Mouse (Mus musculus) liver, embryonic 14.5 days (tissue): Measurements from ENCODE around the gene Plgrkt. TPM values are rescaled to one million over a fixed set of nuclear protein-coding genes. Genes with fewer than 3 reads are reported as not detected.

ENCODE experiments used
- ATAC-seq: fragments of 200-750 bp; cut with Nextera tagmentation; 2 replicates; pipeline ENCODE4 v1.8.0; 2017; ENCODE audit warnings: moderate number of reproducible peaks, mild to moderate bottlenecking, moderate library complexity; ENCODE audit not compliant: insufficient read depth
- DNase-seq, 3 experiments: peaks; one replicate each; pipeline ENCODE4 v3.0.0-alpha.2; 2012 to 2013; ENCODE audit warnings: low read depth in 3 of 3, low spot score in 3 of 3
- H3K27ac ChIP-seq: fragments of 300-500 bp; sonication (generic); 2 replicates; pipeline ENCODE4 v1.5.1; 2014; ENCODE audit warnings: moderate library complexity, mild to moderate bottlenecking, control low read depth, inconsistent platforms
- H3K27me3 ChIP-seq: fragments of 300-500 bp; sonication (generic); 2 replicates; pipeline ENCODE4 v1.6.1; 2014; ENCODE audit warnings: mild to moderate bottlenecking, low read length, moderate library complexity; ENCODE audit not compliant: control insufficient read depth, insufficient read depth
- H3K36me3 ChIP-seq: fragments of 300-500 bp; sonication (generic); replicated peaks from 2 replicates; pipeline ENCODE4 v1.6.1; 2014; ENCODE audit warnings: low read depth; ENCODE audit not compliant: control insufficient read depth, insufficient read depth
- H3K4me1 ChIP-seq, 2 experiments: fragments of 200-500 bp in 1 of 2; fragments of 300-500 bp in 1 of 2; sonication (generic) in 1 of 2; replicated peaks; 2 replicates each; pipeline ENCODE4 v1.6.1; 2012 to 2014; ENCODE audit warnings: antibody characterized with exemption in 1 of 2, inconsistent platforms in 1 of 2, low read length in 1 of 2; ENCODE audit not compliant: control insufficient read depth in 2 of 2, insufficient read depth in 2 of 2
- H3K4me2 ChIP-seq: fragments of 300-500 bp; sonication (generic); 2 replicates; pipeline ENCODE4 v1.6.1; 2014; ENCODE audit warnings: low read depth, mild to moderate bottlenecking, control low read depth, moderate library complexity
- H3K4me3 ChIP-seq, 2 experiments: fragments of 200-500 bp in 1 of 2; fragments of 300-500 bp in 1 of 2; sonication (generic) in 1 of 2; 2 replicates each; pipeline ENCODE4 v1.5.1; 2012 to 2014; ENCODE audit warnings: low read depth in 2 of 2, low read length in 2 of 2, mild to moderate bottlenecking in 2 of 2, control low read depth in 1 of 2, inconsistent platforms in 1 of 2, moderate library complexity in 1 of 2; ENCODE audit not compliant: insufficient read depth in 1 of 2
- H3K9ac ChIP-seq: fragments of 300-500 bp; sonication (generic); replicated peaks from 2 replicates; pipeline ENCODE4 v1.6.1; 2014; ENCODE audit warnings: mild to moderate bottlenecking, control low read depth, moderate library complexity
- H3K9me3 ChIP-seq: fragments of 300-500 bp; sonication (generic); 2 replicates; pipeline ENCODE4 v1.6.1; 2016; ENCODE audit warnings: low read length, mixed read lengths; ENCODE audit not compliant: control insufficient read depth
- CTCF ChIP-seq: IDR thresholded peaks from 2 replicates; pipeline ENCODE4 v1.5.1; 2016; ENCODE audit warnings: antibody characterized with exemption, low read depth, control low read depth
- EP300 ChIP-seq: IDR thresholded peaks from 2 replicates; pipeline ENCODE4 v1.6.1; 2016; ENCODE audit warnings: antibody characterized with exemption, low read depth
- WGBS: fragments of 180-500 bp; shearing (Covaris S2); extraction: QIAGEN DNeasy Blood & Tissue Kit; methylation state at CpG from one replicate; pipeline ENCODE4 v1.1.7; 2014; ENCODE audit not compliant: insufficient replicate concordance; 5-methylcytosine and 5-hydroxymethylcytosine counted together
- polyA plus RNA-seq, 2 experiments: library from polyadenylated mRNA; depleted of rRNA in 1 of 2; stranded (reverse) in 1 of 2; unstranded in 1 of 2; fragments of >200 nt; fragmentation: Nextera tagmentation in 1 of 2; extraction: Ambion mirVana in 1 of 2; gene quantifications; 2 replicates each; pipeline versions ENCODE4 v1.2.1 to v1.2.3; 2012 to 2014

The Plgrkt gene
- polyA plus RNA-seq, 2 experiments: 21.9 to 28.3 TPM

DNA sequence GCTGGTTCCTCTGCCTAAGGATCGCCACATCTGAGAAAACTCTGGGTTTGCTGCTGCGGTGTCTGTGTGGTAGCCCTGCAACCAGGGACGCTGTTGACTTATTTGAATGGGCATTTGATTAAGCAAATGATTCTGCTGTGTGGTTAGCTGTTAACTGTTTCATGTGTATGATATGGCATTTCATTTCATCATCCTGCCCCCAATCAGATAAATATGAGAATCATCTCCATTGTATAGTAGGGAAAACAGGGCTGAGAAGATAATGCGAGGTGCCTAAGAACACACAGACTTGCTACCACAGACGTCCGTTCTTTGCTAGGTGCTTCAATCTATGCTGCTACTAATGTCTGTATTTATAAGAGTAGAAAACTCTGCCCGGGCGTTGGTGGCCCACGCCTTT lies 17.2 kb upstream of the Plgrkt start:
- DNase-seq (no peak), ATAC-seq (no peak)
- H3K36me3 ChIP-seq: no peaks in the 10 kb centered on the region
- TF ChIP-seq CTCF: no peak
- no peak for TF ChIP-seq EP300
- WGBS: 70% methylated on average over 9 of the region's 9 CpGs
- no peaks in the 10 kb centered on the region for H3K9me3 ChIP-seq
- no peak overlapping the region for H3K9ac ChIP-seq
- no peak overlapping the region for H3K4me3 ChIP-seq
- H3K4me2 ChIP-seq: no peak overlapping the region
- H3K27me3 ChIP-seq: no peaks in the 10 kb centered on the region
- peaks cover 0 to 10% of the 10 kb centered on the region in 2 experiments; a peak in 2 of 4 replicates for H3K4me1 ChIP-seq
- no peak overlapping the region for H3K27ac ChIP-seq

- Histone ChIP-seq H3K9ac (no peak overlapping the region), H3K36me3 (no peaks in the 10 kb centered on the region), H3K27ac (no peak overlapping the region), H3K27me3 (no peaks in the 10 kb centered on the region), H3K4me3 (no peak overlapping the region), H3K4me2 (no peak overlapping the region), H3K4me1 (peaks cover 0 to 10% of the 10 kb centered on the region in 2 experiments; a peak in 2 of 4 replicates), H3K9me3 (no peaks in the 10 kb centered on the region)
- 81% methylated on average over 5 of the region's 5 CpGs for WGBS
- DNase-seq: no peak
- ATAC-seq: no peak
- TF ChIP-seq EP300: no peak
- no peak for TF ChIP-seq CTCF
These were observed 16.2 kb upstream of the Plgrkt start for GRCm38 (mm10) chr19:29383368-29383767.

- no peaks in the 10 kb centered on the region for H3K36me3 ChIP-seq
- DNase-seq (no peak), ATAC-seq (no peak)
- H3K4me1 ChIP-seq: peaks cover 0 to 7% of the 10 kb centered on the region in 2 experiments; a peak in 1 of 4 replicates
- H3K9ac ChIP-seq: no peak overlapping the region
- TF ChIP-seq CTCF (no peak), EP300 (no peak)
- H3K27me3 ChIP-seq: no peaks in the 10 kb centered on the region
- H3K4me3 ChIP-seq: no peak overlapping the region
- WGBS: 69% methylated on average over 14 of the region's 14 CpGs
- no peaks in the 10 kb centered on the region for H3K9me3 ChIP-seq
- H3K27ac ChIP-seq: no peak overlapping the region
- no peak overlapping the region for H3K4me2 ChIP-seq
These were observed 12.8 kb upstream of the Plgrkt start for GRCm38 (mm10) chr19:29379839-29380603.

- Histone ChIP-seq H3K27ac (no peak overlapping the region), H3K4me3 (no peak overlapping the region), H3K36me3 (no peaks in the 10 kb centered on the region), H3K27me3 (no peaks in the 10 kb centered on the region), H3K9me3 (no peaks in the 10 kb centered on the region), H3K4me2 (no peak overlapping the region), H3K4me1 (peaks cover 0 to 9% of the 10 kb centered on the region in 2 experiments; a peak in 2 of 4 replicates), H3K9ac (no peak overlapping the region)
- TF ChIP-seq CTCF (no peak), EP300 (no peak)
- DNase-seq: no peak
- no peak for ATAC-seq
- WGBS: 66% methylated on average over 3 of the region's 3 CpGs
These were observed 9.2 kb upstream of the Plgrkt start for GRCm38 (mm10) chr19:29376382-29376781.

DNA sequence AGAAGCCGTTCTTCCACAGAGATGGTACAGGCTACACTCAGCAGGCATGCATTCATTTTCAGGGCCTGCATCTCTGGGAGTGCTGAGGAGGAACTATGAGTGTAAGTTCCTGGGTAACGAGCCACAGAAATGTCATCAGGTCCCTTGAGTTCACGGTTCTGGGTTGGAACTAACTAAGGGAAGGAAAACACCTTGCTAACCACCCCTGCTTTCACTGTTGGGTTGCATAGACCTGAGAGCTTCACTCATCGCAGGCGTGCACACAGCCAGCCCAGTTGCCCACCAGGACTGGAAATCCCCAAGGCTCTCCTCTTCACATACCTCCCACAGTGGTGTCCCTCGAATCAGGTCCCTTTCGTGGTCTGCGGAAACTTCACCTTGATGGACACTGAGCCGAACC lies 7.8 kb upstream of the Plgrkt start:
- Histone ChIP-seq H3K36me3 (no peaks in the 10 kb centered on the region), H3K27me3 (no peaks in the 10 kb centered on the region), H3K4me1 (peaks cover 0 to 5% of the 10 kb centered on the region in 2 experiments; a peak in 1 of 4 replicates), H3K4me3 (no peak overlapping the region), H3K27ac (no peak overlapping the region), H3K9ac (no peak overlapping the region), H3K4me2 (no peak overlapping the region), H3K9me3 (no peaks in the 10 kb centered on the region)
- TF ChIP-seq CTCF (no peak), EP300 (no peak)
- no peak for ATAC-seq
- WGBS: 80% methylated on average over 9 of the region's 9 CpGs
- no peak for DNase-seq
